8 mouse cellular contexts compared by ENCODE assay signal in the genomic region with DNA sequence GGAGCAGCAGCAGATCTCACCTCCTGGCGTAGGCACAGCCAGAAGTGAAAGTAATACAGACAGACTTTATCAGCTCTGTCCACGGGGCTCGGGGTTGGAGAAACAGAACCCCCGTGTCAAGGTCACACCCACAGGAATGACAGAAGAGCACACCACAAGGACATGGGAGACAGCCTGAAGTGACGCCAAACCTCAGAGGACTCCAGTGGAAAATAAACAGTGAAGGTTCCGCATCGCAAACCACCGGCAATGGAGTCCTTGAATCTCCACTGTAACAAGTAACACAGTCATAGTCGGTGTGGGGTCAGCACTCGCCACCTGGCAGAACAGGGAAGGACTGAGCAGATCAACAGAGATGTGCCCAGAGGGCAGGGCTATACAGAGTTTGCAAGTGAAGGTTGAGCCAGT. TPM values are rescaled to one million over a fixed set of nuclear protein-coding genes. Genes with fewer than 3 reads are reported as not detected.
DNase-seq lines count a peak whose midpoint lies in the region; ATAC-seq lines count a peak whose summit lies in the region.
"Had no signal": no experiment of that assay in that cellular context is flagged by ENCODE, and none has a peak within 500 bp of the region (broad histone marks: within the 10 kb centered on the region; RNA-seq: fewer than 3 reads in every experiment).

No protein-coding gene starts in this region.

- no peak overlapping the region for H3K4me2 ChIP-seq in stomach, embryonic 16.5 days (ENCODE audit: low read depth, low read length)
- no peak overlapping the region for H3K4me2 ChIP-seq in hindbrain, embryonic 14.5 days (replicated peaks)

- peaks cover 30% of the 10 kb centered on the region for H3K4me1 ChIP-seq in stomach, embryonic 16.5 days (ENCODE audit: control insufficient read depth, insufficient read depth, low read length)
- peaks cover 11% of the 10 kb centered on the region; the same call in 1 of the 2 replicates for H3K4me1 ChIP-seq in hindbrain, embryonic 14.5 days (replicated peaks; ENCODE audit: control insufficient read depth, insufficient read depth, low read length)

- H3K9me3 ChIP-seq in stomach, embryonic 16.5 days (replicated peaks; ENCODE audit: control insufficient read depth, low read length) = no peaks in the 10 kb centered on the region
- no peaks in the 10 kb centered on the region for H3K9me3 ChIP-seq in hindbrain, embryonic 14.5 days (ENCODE audit: control insufficient read depth, low read length)

- peak overlapping the region; percentile 9; the same call in 1 of the 2 replicates for H3K27ac ChIP-seq in stomach, embryonic 16.5 days (ENCODE audit: low read length)
- no peak overlapping the region for H3K27ac ChIP-seq in hindbrain, embryonic 14.5 days

- no peaks in the 10 kb centered on the region for H3K36me3 ChIP-seq in stomach, embryonic 16.5 days (ENCODE audit: control insufficient read depth, insufficient read depth, low read length)
- no peaks in the 10 kb centered on the region for H3K36me3 ChIP-seq in hindbrain, embryonic 14.5 days (replicated peaks; ENCODE audit: control insufficient read depth, insufficient read depth)

- peak; percentile 69 for ATAC-seq in granulocyte monocyte progenitor cell, adult 5-6 weeks (replicated peaks; ENCODE audit: poor library complexity, severe bottlenecking)
- no peak for ATAC-seq in stomach, embryonic 16.5 days (ENCODE audit: insufficient read depth, low FRiP score)
- no peak for ATAC-seq in hindbrain, embryonic 14.5 days (ENCODE audit: low FRiP score)

- 58% methylated on average over 10 of the region's 10 CpGs for WGBS in stomach, embryonic 16.5 days
- WGBS in hindbrain, embryonic 14.5 days = 75% methylated on average over 10 of the region's 10 CpGs

- no peaks in the 10 kb centered on the region for H3K27me3 ChIP-seq in stomach, embryonic 16.5 days (ENCODE audit: control insufficient read depth, insufficient read depth, low read length)
- H3K27me3 ChIP-seq in hindbrain, embryonic 14.5 days (ENCODE audit: control insufficient read depth, insufficient read depth, low read length) = no peaks in the 10 kb centered on the region

- H3K9ac ChIP-seq in stomach, embryonic 16.5 days (ENCODE audit: low read length) = no peak overlapping the region
- no peak overlapping the region for H3K9ac ChIP-seq in hindbrain, embryonic 14.5 days

- DNase-seq in spleen, adult 12 weeks (ENCODE audit: low spot score) = peak; percentile 15
- DNase-seq in spleen, postnatal 10 days (ENCODE audit: low spot score in 2 of 2) = no peak
- DNase-seq in kidney, postnatal 36 days = peak; percentile 58 to 59
- DNase-seq in hindbrain, embryonic 14.5 days (ENCODE audit: low spot score) = no peak
- no peak for DNase-seq in urinary bladder, adult 18-20 months (ENCODE audit: low spot score in 2 of 2)
- DNase-seq: right cerebral cortex, postnatal 14 days had no signal

- no peak overlapping the region for H3K4me3 ChIP-seq in stomach, embryonic 16.5 days (replicated peaks; ENCODE audit: low read length)
- no peak overlapping the region for H3K4me3 ChIP-seq in hindbrain, embryonic 14.5 days (replicated peaks; ENCODE audit: low read length)

RNA-seq across cellular contexts. Expression of a gene that starts 35.5 kb away (rescaled TPM):
- total RNA-seq in granulocyte monocyte progenitor cell, adult 5-6 weeks (2014; fragmentation: Nextera tagmentation) = 26.9 TPM in 2 replicates
- 13.0 and 13.1 TPM in 2 replicates for total RNA-seq in granulocyte monocyte progenitor cell, adult 5-6 weeks (2017)
- polyA plus RNA-seq in stomach, embryonic 16.5 days (2015; fragmentation: Nextera tagmentation; extraction: Ambion mirVana) = 28.0 and 30.4 TPM in 2 replicates
- polyA plus RNA-seq in hindbrain, embryonic 14.5 days (2014; fragmentation: Nextera tagmentation; extraction: Ambion mirVana) = 6.0 and 6.8 TPM in 2 replicates

Comparison
In these comparisons a context has a peak if more than half of its experiments do, and no peak if none do; other contexts are left out.
1. DNase-seq: peak in spleen, adult 12 weeks (single experiment) and kidney, postnatal 36 days (2 of 2); none in spleen, postnatal 10 days (0 of 2), hindbrain, embryonic 14.5 days (single experiment) and urinary bladder, adult 18-20 months (0 of 2).